Mouse (Mus musculus) inflammation-experienced regulatory T-cells, adult 6 months (primary cell): ENCODE measurements around the gene Mnt. TPM values are rescaled to one million over a fixed set of nuclear protein-coding genes. Genes with fewer than 3 reads are reported as not detected.
"Not testable (repeated sequence)": the region's sequence is repeated elsewhere in the genome, so short reads cannot be mapped to it uniquely, and the experiment has no call there.

Experiments used
- ATAC-seq: one replicate; pipeline ENCODE4 v1.8.0; 2017
- polyA plus RNA-seq, 3 experiments: library from polyadenylated mRNA; unstranded; fragments of 100-300 nt; shearing (Covaris generic); gene quantifications; one replicate each; pipeline ENCODE4 v1.2.1; 2017

The Mnt gene
- polyA plus RNA-seq, result 1 to 10 TPM; 4.8 to 6.5 (median 6.3) TPM

GRCm38 (mm10) chr11:74830256-74831161, at the start of gene Mnt:
TSS of gene Mnt (plus strand) at chr11:74830920.
- peak; percentile 57 for ATAC-seq

GRCm38 (mm10) chr11:74792874-74793273, 37.8 kb upstream of the Mnt start:
- no peak for ATAC-seq

GRCm38 (mm10) chr11:74800658-74801057, 30.1 kb upstream of the Mnt start:
- no peak for ATAC-seq

- ATAC-seq, result no peak
Observed at GRCm38 (mm10) chr11:74804081-74804627, 26.6 kb upstream of the Mnt start.

- no peak for ATAC-seq
Observed at GRCm38 (mm10) chr11:74807246-74807882, 23.4 kb upstream of the Mnt start.

- no peak for ATAC-seq
Observed at GRCm38 (mm10) chr11:74808251-74808853, 22.4 kb upstream of the Mnt start.

- ATAC-seq, result no peak
Observed at GRCm38 (mm10) chr11:74810134-74810533, 20.6 kb upstream of the Mnt start.

- ATAC-seq, result not testable (repeated sequence)
Observed at GRCm38 (mm10) chr11:74811027-74811426, 19.7 kb upstream of the Mnt start.

GRCm38 (mm10) chr11:74811538-74811937, 19.2 kb upstream of the Mnt start:
- no peak for ATAC-seq

- no peak for ATAC-seq
Observed at GRCm38 (mm10) chr11:74815795-74816194, 14.9 kb upstream of the Mnt start.

GRCm38 (mm10) chr11:74820921-74821320, 9.8 kb upstream of the Mnt start:
- ATAC-seq, result no peak

GRCm38 (mm10) chr11:74821463-74821862, 9.3 kb upstream of the Mnt start:
- no peak for ATAC-seq

GRCm38 (mm10) chr11:74822746-74823440, 7.8 kb upstream of the Mnt start:
- no peak for ATAC-seq

- ATAC-seq, result no peak
Observed at GRCm38 (mm10) chr11:74826151-74826550, 4.6 kb upstream of the Mnt start.

- ATAC-seq, result no peak
Observed at GRCm38 (mm10) chr11:74826702-74827101, 4.0 kb upstream of the Mnt start.

GRCm38 (mm10) chr11:74827791-74828403, 2.8 kb upstream of the Mnt start:
- ATAC-seq, result no peak

- ATAC-seq, result no peak
Observed at GRCm38 (mm10) chr11:74828404-74828931, 2.3 kb upstream of the Mnt start.

- ATAC-seq, result no peak
Observed at GRCm38 (mm10) chr11:74828965-74829550, 1.7 kb upstream of the Mnt start.

- peak; percentile 40 for ATAC-seq
Observed at GRCm38 (mm10) chr11:74829812-74830211, 908 bp upstream of the Mnt start.

- no peak for ATAC-seq
Observed at GRCm38 (mm10) chr11:74831191-74831605, 478 bp downstream of the Mnt start.
